Mouse (Mus musculus) heart, adult 9 months (tissue): ENCODE data around the gene Slit3.

Experiments
- DNase-seq, 2 experiments: peaks; one replicate each; pipeline ENCODE4 v3.0.0; 2022; ENCODE audit warnings: low spot score in 2 of 2

Slit3 gene

DNA sequence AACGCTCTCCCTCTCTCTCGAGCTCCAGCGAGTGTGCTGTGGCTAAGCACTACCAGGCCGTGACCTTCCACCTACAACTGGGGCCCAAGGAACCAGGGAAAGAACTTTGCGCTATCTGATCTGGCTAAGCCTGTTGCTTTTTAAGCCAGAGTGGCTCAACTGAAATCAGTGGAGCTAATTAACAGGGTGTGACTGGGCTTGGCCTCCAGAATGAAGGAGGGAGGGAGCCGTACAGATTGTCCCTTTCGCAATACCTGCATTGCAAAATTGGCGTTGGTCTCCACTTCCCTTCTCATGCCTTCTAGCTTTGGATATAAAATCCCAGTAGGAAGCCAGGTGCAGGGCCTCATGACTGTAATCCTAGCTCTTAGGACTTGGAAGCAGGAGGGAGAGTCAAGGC lies 629.6 kb downstream of the Slit3 start:
- peak; percentile 46 to 64 for DNase-seq

DNA sequence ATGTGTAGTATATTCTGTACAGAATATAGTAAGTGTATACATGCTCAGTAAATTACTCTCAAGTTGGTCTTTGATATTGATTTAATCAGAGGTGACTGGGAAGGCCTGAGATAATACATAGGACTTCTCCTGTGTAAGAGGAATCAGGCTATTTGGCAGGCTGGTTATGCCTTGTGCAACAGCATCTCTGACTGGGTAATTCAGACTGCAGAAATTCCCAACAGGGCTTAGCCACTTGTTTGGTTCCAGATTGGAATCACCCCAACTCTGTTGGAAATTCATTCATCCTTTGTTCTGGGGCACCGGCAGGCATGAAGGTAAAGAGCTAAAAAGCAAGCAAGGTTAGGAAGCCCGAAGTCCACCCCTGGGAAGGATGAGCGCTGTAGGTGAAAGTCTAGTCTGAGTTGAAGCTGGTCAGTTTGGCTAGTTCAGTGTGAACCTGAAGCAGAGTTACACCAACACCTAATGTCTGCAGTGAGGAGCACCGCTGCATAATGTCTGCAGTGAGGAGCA lies 633.9 kb downstream of the Slit3 start:
- no peak for DNase-seq

DNA sequence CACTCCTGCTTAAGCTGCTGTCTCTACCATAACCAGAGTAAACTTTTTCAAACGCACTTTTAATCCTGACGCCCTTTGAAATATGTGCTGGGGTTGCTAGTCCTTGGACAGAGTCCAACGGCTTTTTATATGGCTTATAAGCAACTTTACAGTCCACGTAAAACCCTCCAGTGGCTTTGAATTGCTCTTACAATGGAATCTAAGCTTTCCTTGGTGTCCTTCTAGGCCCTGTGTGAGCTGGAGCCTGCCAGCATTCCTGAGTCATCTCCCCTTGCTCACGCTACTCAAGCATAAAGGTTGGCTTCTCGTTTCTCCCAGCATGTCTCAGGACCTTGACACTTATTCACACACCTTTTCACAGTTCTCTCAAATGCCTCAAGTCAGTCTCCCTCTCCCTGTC lies 634.5 kb downstream of the Slit3 start:
- DNase-seq: no peak

DNA sequence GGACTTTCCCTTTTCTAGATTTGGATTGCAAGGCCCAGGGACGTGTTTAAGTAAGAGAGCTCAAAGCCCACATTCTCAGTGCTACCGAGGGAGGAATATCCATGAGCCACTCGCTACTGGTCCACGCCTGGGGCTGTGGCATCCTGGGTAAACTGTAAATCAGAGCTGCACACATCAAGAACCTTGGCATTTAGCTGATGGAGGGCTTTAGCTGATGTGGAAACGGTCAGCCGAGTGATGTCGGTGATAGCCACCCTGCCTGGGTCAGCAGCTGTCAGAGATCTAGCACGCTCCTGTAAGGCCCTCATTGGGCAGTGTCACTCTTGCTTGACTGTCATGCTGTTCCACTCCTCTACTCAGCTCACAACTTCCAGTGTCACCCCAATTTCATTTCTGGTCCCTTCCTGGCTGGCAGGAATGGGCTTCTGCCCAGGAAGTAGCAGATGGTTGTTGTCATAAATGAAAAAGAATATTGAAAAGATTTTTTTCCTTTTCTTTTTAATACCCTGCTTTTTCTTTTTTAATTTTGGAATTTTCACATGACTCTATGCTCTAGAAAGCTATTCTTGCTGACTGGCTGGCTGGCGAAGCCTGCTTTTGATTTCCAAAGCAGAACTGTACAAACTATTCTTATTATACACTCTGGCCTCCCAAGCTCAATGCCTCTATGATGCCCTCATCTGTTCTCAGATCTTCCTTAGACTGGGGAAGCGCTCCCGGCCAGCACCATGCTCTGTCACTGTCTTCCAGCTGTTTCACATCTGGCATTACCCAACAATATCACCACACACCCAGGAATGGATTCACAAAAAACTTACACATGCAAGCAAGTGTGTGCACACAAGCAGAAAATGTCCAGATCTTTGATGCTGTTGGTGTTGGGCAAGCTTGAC lies 635.6 kb downstream of the Slit3 start:
- no peak for DNase-seq
